Mouse (Mus musculus): ENCODE data around the gene Rtel1. TPM values are rescaled to one million over a fixed set of nuclear protein-coding genes. Genes with fewer than 3 reads are reported as not detected.

The Rtel1 gene
- polyA plus RNA-seq, 1 experiment from 2014 or later = 52.5 TPM

DNA sequence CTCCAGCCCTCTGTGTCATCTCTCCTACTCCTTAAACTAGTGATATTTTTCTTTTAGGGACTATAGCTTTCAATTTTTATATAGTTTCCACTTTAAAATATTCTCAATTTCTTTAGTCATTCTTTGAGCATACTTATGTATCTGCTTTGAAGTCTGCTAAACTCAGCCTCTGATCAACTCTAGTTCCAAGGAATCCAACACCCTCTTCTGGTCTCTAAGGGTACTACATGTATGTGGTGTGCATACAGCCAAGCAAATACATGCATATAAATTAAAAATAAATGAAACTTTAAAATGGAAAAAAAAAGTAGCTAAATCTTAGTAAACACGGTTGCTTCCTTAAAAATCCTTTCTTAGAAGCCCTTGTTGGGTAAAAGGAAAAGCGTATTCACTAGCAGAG is 56.2 kb downstream of the Rtel1 start:
- Histone ChIP-seq H3K36me3 (replicated peaks; ENCODE audit: control insufficient read depth, insufficient read depth, low read depth, low read length) (peaks cover 4% of the 10 kb centered on the region), H3K9me3 (replicated peaks; ENCODE audit: control insufficient read depth, low read length) (no peaks in the 10 kb centered on the region), H3K9ac (replicated peaks; ENCODE audit: low read length) (no peak overlapping the region), H3K27me3 (ENCODE audit: control insufficient read depth, insufficient read depth, low read length) (no peaks in the 10 kb centered on the region), H3K4me3 (ENCODE audit: low read depth, low read length) (no peak overlapping the region), H3K4me1 (ENCODE audit: control insufficient read depth, insufficient read depth, low read length) (no peaks in the 10 kb centered on the region), H3K4me2 (ENCODE audit: low read depth, low read length) (no peak overlapping the region), H3K27ac (replicated peaks; ENCODE audit: low read depth, low read length) (no peak overlapping the region)
- WGBS = 90% methylated on average over 2 of the region's 2 CpGs
- peak; percentile 62 for DNase-seq (ENCODE audit: low spot score)
- ATAC-seq (replicated peaks; ENCODE audit: insufficient number of reproducible peaks, low FRiP score, low TSS enrichment, low read depth) = no peak

DNA sequence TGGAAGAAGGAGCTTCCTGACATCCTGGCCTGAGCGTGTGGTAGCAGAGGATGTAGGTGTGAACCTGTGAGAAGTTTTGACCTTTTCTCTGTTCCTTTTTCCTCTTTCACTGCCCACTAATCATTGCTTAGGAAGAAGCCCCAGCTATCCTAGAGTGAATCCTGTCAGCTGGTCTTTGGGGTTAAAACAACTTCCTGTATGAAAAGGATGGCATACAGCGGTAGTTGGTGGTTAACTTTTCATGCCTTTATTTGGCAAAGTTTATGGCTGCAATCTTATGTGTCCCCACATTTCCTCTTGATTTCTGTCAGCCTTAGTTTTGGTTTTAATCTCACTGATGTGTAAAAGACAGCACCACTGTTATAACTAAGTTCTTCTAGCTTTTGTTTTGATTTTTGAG is 57.7 kb downstream of the Rtel1 start:
- no peaks in the 10 kb centered on the region for H3K27me3 ChIP-seq (ENCODE audit: control insufficient read depth, insufficient read depth, low read length)
- H3K9ac ChIP-seq (replicated peaks; ENCODE audit: low read length) = no peak overlapping the region
- H3K27ac ChIP-seq (replicated peaks; ENCODE audit: low read depth, low read length) = no peak overlapping the region
- peaks cover 4% of the 10 kb centered on the region for H3K36me3 ChIP-seq (replicated peaks; ENCODE audit: control insufficient read depth, insufficient read depth, low read depth, low read length)
- H3K4me3 ChIP-seq (ENCODE audit: low read depth, low read length) = no peak overlapping the region
- H3K9me3 ChIP-seq (replicated peaks; ENCODE audit: control insufficient read depth, low read length) = no peaks in the 10 kb centered on the region
- no peaks in the 10 kb centered on the region for H3K4me1 ChIP-seq (ENCODE audit: control insufficient read depth, insufficient read depth, low read length)
- no peak for DNase-seq (ENCODE audit: low spot score)
- H3K4me2 ChIP-seq (ENCODE audit: low read depth, low read length) = no peak overlapping the region
- no peak for ATAC-seq (replicated peaks; ENCODE audit: insufficient number of reproducible peaks, low FRiP score, low TSS enrichment, low read depth)
- 75% methylated on average over 2 of the region's 2 CpGs for WGBS

DNA sequence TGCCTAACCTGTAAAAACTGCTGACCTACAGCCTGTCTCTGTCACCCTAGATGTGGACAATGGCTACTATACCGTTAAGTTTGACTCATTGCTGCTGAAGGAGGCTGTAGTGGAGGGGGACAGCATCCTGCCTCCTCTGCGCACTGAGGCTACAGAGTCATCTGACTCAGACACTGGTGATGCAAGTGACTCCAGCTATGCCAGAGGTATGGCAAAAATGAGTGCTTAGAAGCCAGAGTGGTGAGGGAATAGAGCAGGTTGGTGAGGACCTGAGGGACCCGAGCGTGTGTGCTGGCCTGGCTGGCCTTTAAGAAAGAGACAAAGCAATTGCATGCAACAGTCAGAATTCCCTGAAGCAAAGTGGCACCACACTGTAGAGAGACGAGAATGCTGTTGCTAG is 59.2 kb downstream of the Rtel1 start:
- H3K9ac ChIP-seq (replicated peaks; ENCODE audit: low read length) = no peak overlapping the region
- DNase-seq (ENCODE audit: low spot score) (no peak), ATAC-seq (replicated peaks; ENCODE audit: insufficient number of reproducible peaks, low FRiP score, low TSS enrichment, low read depth) (no peak)
- no peak overlapping the region for H3K4me2 ChIP-seq (ENCODE audit: low read depth, low read length)
- no peaks in the 10 kb centered on the region for H3K4me1 ChIP-seq (ENCODE audit: control insufficient read depth, insufficient read depth, low read length)
- no peaks in the 10 kb centered on the region for H3K9me3 ChIP-seq (replicated peaks; ENCODE audit: control insufficient read depth, low read length)
- H3K4me3 ChIP-seq (ENCODE audit: low read depth, low read length) = no peak overlapping the region
- no peaks in the 10 kb centered on the region for H3K27me3 ChIP-seq (ENCODE audit: control insufficient read depth, insufficient read depth, low read length)
- 93% methylated on average over 5 of the region's 5 CpGs for WGBS
- H3K27ac ChIP-seq (replicated peaks; ENCODE audit: low read depth, low read length) = no peak overlapping the region
- H3K36me3 ChIP-seq (replicated peaks; ENCODE audit: control insufficient read depth, insufficient read depth, low read depth, low read length) = peaks cover 4% of the 10 kb centered on the region

DNA sequence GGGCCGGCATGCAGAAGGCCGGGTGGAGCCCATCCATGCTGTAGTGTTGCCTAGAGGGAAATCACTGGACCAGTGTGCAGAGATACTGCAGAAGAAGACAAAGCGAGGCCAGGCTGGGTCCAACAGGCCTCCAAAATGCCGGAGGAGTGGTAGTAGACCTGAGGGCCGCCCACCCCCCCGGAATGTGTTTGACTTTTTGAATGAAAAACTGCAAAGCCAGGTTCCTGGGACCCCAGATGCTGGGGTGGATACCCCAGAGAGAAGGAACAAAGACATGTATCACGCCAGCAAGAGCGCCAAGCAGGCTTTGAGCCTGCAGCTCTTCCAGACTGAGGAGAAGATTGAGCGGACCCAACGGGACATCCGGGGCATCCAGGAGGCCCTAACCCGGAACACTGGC is 60.2 kb downstream of the Rtel1 start, which contains the start of gene Lime1:
Lime1 (plus strand) TSS at position 301 of the 400 bp plus-strand sequence.
- no peak within 1 kb of the TSS for H3K4me3 ChIP-seq (ENCODE audit: low read depth, low read length)
- DNase-seq (ENCODE audit: low spot score) = no peak
- H3K36me3 ChIP-seq (replicated peaks; ENCODE audit: control insufficient read depth, insufficient read depth, low read depth, low read length) = peaks cover 4% of the 10 kb centered on the region
- H3K9me3 ChIP-seq (replicated peaks; ENCODE audit: control insufficient read depth, low read length) = no peaks in the 10 kb centered on the region
- 92% methylated on average over 12 of the region's 12 CpGs for WGBS
- H3K4me2 ChIP-seq (ENCODE audit: low read depth, low read length) = no peak within 1 kb of the TSS
- H3K9ac ChIP-seq (replicated peaks; ENCODE audit: low read length) = no peak within 1 kb of the TSS
- H3K27ac ChIP-seq (replicated peaks; ENCODE audit: low read depth, low read length) = no peak within 1 kb of the TSS
- no peaks in the 10 kb centered on the region for H3K4me1 ChIP-seq (ENCODE audit: control insufficient read depth, insufficient read depth, low read length)
- ATAC-seq (replicated peaks; ENCODE audit: insufficient number of reproducible peaks, low FRiP score, low TSS enrichment, low read depth) = no peak
- H3K27me3 ChIP-seq (ENCODE audit: control insufficient read depth, insufficient read depth, low read length) = no peaks in the 10 kb centered on the region

DNA sequence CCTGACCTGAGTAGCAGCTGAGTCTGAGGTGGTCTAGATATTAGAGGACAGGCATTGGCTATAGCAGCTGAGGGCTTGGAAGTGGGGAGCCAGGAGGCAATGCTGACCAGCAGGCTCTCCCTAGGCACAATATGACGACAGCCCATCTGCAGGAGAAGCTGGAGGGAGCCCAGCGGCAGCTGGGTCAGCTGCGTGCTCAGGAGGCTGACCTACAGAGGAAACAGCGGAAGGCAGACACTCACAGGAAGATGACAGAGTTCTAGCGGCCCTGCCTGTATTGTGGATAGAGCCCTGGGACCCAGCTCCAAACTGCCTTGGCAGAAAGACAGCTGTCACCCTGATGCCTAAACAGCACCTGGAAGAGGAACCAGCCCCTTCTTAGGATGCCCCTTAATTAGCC is 60.7 kb downstream of the Rtel1 start:
- no peak overlapping the region for H3K4me2 ChIP-seq (ENCODE audit: low read depth, low read length)
- no peaks in the 10 kb centered on the region for H3K4me1 ChIP-seq (ENCODE audit: control insufficient read depth, insufficient read depth, low read length)
- no peak overlapping the region for H3K9ac ChIP-seq (replicated peaks; ENCODE audit: low read length)
- no peak overlapping the region for H3K4me3 ChIP-seq (ENCODE audit: low read depth, low read length)
- WGBS = 86% methylated on average over 5 of the region's 5 CpGs
- no peaks in the 10 kb centered on the region for H3K27me3 ChIP-seq (ENCODE audit: control insufficient read depth, insufficient read depth, low read length)
- peaks cover 4% of the 10 kb centered on the region for H3K36me3 ChIP-seq (replicated peaks; ENCODE audit: control insufficient read depth, insufficient read depth, low read depth, low read length)
- no peak overlapping the region for H3K27ac ChIP-seq (replicated peaks; ENCODE audit: low read depth, low read length)
- H3K9me3 ChIP-seq (replicated peaks; ENCODE audit: control insufficient read depth, low read length) = no peaks in the 10 kb centered on the region
- no peak for DNase-seq (ENCODE audit: low spot score)
- no peak for ATAC-seq (replicated peaks; ENCODE audit: insufficient number of reproducible peaks, low FRiP score, low TSS enrichment, low read depth)

DNA sequence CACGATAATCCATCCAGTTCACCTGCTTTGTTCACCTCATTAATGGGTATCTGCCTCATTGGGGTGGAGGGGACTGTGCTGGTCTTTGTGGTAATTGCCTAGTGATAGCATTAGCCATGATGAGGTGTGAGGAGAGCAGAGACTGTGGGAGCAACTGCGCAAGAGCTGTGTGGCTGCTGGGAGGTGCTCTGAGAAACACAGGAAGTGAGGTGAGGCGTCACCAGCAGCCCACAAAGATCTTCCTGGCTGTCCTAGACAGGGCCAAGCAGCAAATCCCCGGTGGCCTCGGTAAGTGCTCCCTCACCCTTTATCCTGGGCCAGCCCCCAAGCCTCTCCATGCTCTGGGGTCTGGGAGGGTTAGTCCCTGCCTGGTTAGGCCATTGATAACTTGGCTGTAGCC is 61.6 kb downstream of the Rtel1 start:
- DNase-seq (ENCODE audit: low spot score) = no peak
- 93% methylated on average over 5 of the region's 5 CpGs for WGBS
- Histone ChIP-seq H3K4me3 (ENCODE audit: low read depth, low read length) (no peak overlapping the region), H3K36me3 (replicated peaks; ENCODE audit: control insufficient read depth, insufficient read depth, low read depth, low read length) (peaks cover 4% of the 10 kb centered on the region), H3K27me3 (ENCODE audit: control insufficient read depth, insufficient read depth, low read length) (no peaks in the 10 kb centered on the region), H3K9ac (replicated peaks; ENCODE audit: low read length) (no peak overlapping the region), H3K4me1 (ENCODE audit: control insufficient read depth, insufficient read depth, low read length) (no peaks in the 10 kb centered on the region), H3K27ac (replicated peaks; ENCODE audit: low read depth, low read length) (no peak overlapping the region), H3K9me3 (replicated peaks; ENCODE audit: control insufficient read depth, low read length) (no peaks in the 10 kb centered on the region), H3K4me2 (ENCODE audit: low read depth, low read length) (no peak overlapping the region)
- ATAC-seq (replicated peaks; ENCODE audit: insufficient number of reproducible peaks, low FRiP score, low TSS enrichment, low read depth) = no peak

DNA sequence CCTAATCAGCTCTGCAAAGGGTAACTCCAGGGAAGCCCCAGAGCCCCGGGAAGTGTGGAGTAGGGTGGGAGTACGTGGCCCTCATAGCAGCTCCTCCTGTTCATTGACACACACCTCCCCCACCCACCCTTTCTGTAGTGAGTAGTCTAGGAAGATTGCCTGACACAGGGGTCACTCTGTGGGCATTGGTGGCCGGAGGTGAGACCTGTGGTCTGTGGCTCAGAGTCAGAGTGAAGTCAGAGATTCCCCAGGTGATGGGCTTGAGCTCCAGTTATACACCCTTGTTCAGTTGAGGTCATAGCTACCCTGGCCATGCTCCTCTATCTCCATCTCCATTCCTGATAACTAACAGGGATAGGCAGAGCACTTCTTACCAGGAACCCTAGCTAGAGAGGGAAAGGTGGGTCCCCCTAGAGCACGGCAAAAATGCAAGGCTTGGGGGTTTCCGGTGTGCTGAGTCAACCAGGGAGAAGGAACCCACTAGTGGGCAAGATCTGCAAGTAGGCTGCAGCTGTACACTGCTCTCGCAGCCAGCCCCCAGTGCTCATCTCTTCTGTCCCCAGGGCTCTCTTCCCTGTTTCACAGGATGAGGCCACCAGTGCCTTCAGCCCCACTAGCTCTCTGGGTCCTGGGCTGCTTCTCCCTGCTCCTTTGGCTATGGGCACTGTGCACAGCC is 62.2 kb downstream of the Rtel1 start:
- WGBS = 89% methylated on average over 6 of the region's 6 CpGs
- H3K9ac ChIP-seq (replicated peaks; ENCODE audit: low read length) = no peak overlapping the region
- no peak for ATAC-seq (replicated peaks; ENCODE audit: insufficient number of reproducible peaks, low FRiP score, low TSS enrichment, low read depth)
- no peak overlapping the region for H3K27ac ChIP-seq (replicated peaks; ENCODE audit: low read depth, low read length)
- no peak for DNase-seq (ENCODE audit: low spot score)
- H3K36me3 ChIP-seq (replicated peaks; ENCODE audit: control insufficient read depth, insufficient read depth, low read depth, low read length) = peaks cover 4% of the 10 kb centered on the region
- no peak overlapping the region for H3K4me2 ChIP-seq (ENCODE audit: low read depth, low read length)
- H3K4me1 ChIP-seq (ENCODE audit: control insufficient read depth, insufficient read depth, low read length) = no peaks in the 10 kb centered on the region
- H3K4me3 ChIP-seq (ENCODE audit: low read depth, low read length) = no peak overlapping the region
- no peaks in the 10 kb centered on the region for H3K9me3 ChIP-seq (replicated peaks; ENCODE audit: control insufficient read depth, low read length)
- H3K27me3 ChIP-seq (ENCODE audit: control insufficient read depth, insufficient read depth, low read length) = no peaks in the 10 kb centered on the region

DNA sequence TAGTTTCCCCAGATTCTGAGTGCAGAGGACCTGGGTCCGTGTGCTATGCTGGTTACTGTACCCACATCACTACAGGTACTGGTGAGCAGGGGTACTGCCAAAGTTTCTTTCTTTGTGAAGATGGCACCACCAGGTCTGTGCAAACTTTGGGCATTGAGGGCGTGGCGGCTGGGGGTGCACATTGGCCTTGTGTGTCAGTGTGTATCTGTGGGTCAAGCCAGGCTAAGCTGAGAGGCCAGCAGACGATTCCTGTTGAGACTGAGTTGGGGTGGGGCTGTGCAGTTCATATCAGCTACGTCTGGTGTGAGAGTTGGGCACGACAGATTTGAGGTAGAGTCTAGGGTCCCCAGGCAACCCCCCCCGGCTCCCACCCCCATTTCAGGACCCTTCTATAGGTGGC is 64.9 kb downstream of the Rtel1 start:
- Histone ChIP-seq H3K9me3 (replicated peaks; ENCODE audit: control insufficient read depth, low read length) (no peaks in the 10 kb centered on the region), H3K4me1 (ENCODE audit: control insufficient read depth, insufficient read depth, low read length) (no peaks in the 10 kb centered on the region), H3K27ac (replicated peaks; ENCODE audit: low read depth, low read length) (no peak overlapping the region), H3K9ac (replicated peaks; ENCODE audit: low read length) (no peak overlapping the region), H3K4me2 (ENCODE audit: low read depth, low read length) (no peak overlapping the region), H3K4me3 (ENCODE audit: low read depth, low read length) (no peak overlapping the region), H3K36me3 (replicated peaks; ENCODE audit: control insufficient read depth, insufficient read depth, low read depth, low read length) (no peaks in the 10 kb centered on the region; the same call in 1 of the 2 replicates), H3K27me3 (ENCODE audit: control insufficient read depth, insufficient read depth, low read length) (no peaks in the 10 kb centered on the region)
- no peak for DNase-seq (ENCODE audit: low spot score)
- 89% methylated on average over 7 of the region's 7 CpGs for WGBS
- ATAC-seq (replicated peaks; ENCODE audit: insufficient number of reproducible peaks, low FRiP score, low TSS enrichment, low read depth) = no peak
